Mouse (Mus musculus): ENCODE results near the gene Trim23. TPM values are rescaled to one million over a fixed set of nuclear protein-coding genes. Genes with fewer than 3 reads are reported as not detected.
"Not testable (repeated sequence)": the region's sequence is repeated elsewhere in the genome, so short reads cannot be mapped to it uniquely, and the experiment has no call there.

The Trim23 gene
- total RNA-seq (2022), result 10 to 100 TPM; 20.9 to 23.7 (median 22.7) TPM

DNA sequence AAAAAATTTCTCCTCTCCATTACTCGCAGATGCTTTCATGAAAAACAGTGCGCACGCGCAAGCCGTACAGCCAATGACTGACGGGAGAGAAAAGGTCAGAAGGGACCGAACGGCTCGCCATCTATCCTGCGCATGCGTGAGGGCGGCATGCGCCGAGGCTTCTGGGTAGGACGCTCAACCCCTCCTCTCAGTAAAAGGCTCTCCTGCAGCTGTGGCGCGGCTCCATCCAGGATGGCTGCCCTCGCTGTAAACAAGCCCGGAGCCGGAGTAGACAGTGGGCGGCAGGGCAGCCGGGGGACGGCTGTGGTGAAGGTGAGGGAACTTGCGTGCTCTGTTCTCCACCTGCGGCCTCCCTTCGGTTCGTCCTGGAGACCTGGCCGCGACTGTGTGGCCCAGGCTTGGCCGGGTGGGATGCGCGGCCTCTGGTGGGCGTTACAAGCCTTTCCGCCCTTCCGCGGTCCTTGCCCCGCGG lies at the start of gene Trim23:
Gene Trim23, plus strand, starts transcription at position 148 of the 472 bp plus-strand sequence.
- peak; percentile 97 for DNase-seq (ENCODE audit: low spot score)

DNA sequence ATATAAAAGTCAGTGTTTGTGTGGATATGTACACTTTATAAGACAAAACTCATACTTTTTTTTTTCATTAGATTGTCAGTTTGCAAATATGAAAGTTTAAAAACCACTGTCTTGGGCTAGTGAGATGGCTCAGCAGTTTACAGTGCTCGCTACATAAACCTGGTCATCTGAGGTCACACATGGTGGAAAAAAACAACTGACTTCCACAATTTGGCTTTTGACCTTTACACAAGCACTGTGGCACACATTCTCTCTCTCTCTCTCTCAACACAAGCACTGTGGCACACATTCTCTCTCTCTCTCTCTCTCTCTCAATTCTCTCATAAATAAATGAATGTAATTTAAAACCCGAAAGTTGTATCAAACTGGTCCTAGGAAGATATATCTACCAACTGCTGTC lies 46.0 kb upstream of the Trim23 start:
- no peak for DNase-seq (ENCODE audit: low spot score)

DNA sequence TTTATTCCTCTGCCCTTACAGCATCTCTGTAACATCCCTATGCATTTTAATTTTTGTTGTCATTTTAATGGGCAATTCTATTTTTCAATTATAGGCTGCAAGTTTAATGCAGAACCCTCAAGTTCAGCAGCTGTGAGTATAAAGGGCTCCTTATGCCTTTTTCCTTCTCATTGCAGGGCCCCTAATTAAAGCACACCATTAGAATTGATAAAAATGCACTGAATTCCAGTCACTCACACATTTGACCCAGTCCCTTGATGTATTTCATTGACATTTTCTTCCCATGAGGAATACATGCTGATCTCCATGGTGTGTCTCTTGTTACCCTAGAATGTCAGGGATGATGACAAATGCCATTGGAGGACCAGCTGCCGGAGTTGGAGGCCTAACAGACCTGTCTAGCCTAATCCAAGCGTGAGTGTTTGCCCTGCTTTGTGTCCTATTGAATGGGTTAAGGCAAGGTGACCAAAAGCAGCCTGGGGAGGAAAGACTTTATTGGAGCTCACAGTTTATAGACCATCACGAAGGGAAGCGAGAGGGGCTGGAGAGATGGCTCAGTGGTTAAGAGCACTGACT lies 44.0 kb upstream of the Trim23 start:
- DNase-seq (ENCODE audit: low spot score), result no peak

DNA sequence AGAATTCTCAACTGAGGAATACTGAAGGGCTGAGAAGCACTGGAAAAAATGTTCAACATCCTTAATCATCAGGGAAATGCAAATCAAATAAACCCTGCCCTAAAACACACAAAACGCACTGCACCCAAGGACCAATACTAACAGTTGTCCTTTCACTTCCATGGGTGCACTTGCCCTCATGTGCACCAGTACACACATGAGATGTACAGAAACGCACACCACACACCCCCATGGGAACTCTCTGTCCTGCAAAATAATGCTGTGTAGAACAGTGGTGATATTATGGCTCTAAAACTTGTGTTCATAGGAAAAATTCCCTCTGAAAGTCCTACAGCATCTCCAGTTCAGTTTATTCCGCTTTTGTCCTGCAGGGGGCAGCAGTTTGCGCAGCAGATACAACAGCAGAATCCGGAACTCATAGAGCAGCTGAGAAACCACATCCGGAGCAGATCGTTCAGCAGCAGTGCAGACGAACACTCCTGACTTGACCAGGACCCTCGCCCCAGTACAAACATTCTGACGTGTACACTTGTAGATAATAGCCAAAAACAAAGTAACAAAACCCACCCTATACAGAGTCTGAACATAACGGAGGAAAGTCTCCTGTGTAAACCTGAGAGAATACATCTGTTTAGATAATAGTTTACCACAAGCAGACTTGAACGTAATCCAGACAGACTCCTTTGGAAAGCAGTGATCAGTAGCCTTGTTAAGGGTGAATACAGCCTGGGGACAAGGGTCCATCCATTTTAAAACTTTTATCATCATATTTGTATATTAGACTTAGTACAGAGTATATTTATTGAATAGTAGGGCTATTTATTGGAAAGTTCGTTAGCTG lies 39.0 kb upstream of the Trim23 start:
- DNase-seq (ENCODE audit: low spot score), result peak; percentile 77

DNA sequence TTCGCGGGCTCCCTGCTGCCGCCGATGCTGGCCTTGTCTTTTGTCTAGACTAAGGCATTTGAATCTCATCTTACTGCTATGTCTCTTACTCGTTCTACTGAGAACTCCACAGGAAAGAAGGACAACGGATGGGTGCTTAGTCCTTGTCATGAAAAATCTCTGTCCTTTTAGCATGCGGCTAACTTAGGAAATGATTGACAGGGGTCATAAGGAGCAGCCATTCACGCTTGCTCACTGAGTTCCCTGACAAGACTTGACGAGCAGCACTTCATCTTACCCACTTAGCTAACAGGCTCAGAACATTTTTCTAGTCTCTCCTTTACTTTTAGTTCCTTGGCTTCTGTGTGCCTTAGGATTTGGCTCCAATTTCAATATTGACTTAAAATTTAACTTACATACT lies 33.7 kb upstream of the Trim23 start:
- DNase-seq (ENCODE audit: low spot score), result no peak

DNA sequence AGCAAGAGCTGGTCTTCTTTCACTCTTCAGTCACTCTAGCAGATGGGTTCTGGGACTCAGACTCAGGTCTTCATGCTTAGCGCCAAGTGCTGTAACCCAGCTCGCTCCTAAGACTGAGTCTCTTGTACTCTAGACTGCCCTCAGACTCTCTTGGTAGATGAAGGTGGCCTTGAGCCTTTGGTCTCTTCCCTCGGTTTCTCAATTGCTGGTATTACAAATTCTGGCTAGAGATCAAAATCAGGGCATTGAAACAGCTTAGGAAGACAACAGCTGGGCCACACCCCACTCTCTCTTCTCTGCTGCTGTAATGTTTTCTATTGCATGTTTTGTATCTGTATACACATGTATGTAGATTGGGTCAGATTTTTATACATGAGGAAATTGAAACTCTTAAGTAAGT lies 33.0 kb upstream of the Trim23 start:
- no peak for DNase-seq (ENCODE audit: low spot score)

DNA sequence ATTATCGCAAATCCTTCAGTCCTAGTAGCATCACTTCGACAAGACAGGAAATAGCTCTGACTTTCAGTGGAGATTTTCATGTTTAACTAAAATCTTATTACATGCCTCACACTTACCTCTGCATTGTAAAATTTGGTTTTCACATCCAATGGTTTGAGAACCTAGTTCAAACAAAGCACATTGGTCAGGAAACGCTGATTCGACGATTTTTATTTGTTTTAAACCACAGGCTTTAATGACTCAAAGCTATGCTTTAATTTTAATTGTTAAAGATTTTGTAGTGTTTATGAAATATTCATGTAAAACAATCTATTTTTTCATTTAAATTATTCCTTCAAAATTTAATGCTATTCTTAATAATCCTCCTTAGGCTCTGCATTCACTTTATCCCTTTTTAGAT lies 24.4 kb upstream of the Trim23 start:
- DNase-seq (ENCODE audit: low spot score), result no peak

DNA sequence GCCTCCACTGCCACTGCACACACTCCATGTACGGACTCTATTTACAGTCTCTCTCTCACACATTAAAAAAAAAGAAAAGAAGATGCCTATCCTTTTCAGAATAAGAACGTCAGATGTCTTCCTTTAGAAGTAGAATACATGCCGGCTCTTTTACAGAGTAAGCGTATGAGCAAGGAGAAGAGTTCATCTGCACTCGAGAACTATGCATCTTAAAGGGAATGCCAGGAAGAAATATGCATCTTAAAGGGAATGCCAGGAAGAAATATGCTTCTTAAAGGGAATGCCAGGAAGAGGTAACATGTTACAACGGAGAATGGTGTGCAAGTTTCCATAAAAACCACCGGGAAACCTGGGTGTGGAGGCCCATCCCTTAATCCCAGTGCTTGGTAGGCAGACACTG lies 23.5 kb upstream of the Trim23 start:
- no peak for DNase-seq (ENCODE audit: low spot score)

DNA sequence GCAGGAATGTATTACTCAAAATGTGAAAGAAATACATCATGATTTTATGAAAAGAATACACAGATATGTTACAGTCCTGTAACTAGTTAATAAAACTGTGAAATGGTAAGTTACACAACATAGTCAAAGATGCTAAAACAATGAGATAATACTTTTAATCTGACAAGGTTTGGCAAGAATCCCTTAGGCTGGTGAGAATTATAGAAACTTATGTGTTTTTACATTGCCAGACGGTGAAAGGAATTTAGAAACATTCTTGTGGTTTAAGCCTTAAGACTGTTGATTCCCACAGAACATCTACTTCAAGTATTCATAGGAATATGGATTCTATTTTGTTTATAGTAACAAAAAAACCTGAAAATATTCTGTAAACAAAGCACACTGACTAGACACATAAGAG lies 22.9 kb upstream of the Trim23 start:
- DNase-seq (ENCODE audit: low spot score), result no peak

DNA sequence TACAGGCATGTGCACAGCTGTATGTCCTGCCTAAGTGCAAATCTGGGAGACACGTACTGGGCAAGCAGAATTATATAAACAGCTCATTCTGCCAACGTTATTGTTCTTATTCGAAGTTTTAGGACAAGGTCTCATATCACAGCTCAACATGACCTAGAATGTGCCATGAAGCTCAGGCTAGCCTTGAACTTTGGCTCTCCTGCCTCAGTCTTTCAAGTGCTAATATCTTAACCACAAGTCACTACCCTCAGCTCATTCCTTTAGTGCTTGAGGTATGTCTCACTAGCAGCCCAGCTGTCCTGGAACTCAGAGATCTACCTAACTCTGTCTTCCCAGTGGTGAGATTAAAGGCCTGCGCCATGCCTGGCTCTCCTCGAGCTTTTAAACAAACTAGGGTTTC lies 6.9 kb upstream of the Trim23 start:
- no peak for DNase-seq (ENCODE audit: low spot score)

DNA sequence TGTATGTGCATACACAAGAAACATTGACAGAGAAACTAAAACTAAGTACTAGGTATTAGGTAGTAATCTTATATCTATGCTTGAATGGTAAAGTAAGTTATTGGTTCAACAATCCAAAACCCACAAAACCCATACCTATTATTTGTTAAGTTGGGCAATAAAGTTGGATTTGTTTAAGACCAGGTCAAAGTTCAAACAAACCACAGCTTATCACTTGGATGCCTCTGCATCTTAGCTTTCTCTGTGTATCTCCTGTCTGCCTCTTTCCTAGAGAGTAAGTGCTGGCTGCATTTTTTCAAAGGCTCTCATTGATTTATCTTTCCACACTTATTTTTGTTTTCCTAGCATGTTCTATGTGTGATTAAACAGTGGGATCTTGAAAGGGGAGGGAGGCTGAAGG lies 6.1 kb upstream of the Trim23 start:
- DNase-seq (ENCODE audit: low spot score), result no peak

DNA sequence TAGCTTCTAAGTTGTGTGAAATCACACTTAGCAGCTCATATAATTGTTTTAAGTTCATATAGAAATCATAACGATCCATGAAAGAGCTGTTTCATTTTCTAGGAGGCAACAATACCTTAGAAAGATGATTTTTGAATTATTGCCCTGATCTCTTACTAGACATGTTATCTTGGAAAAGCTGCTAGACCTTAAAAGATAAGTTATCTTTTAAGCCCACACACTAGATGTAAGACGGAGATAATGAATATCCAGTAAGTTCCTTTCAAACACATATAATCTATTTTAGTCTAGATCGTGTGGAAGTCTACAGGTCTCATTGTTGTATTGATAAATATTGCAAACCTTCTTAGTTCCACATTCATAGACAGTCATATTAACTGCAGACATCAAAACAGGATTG lies 1.7 kb upstream of the Trim23 start:
- no peak for DNase-seq (ENCODE audit: low spot score)

DNA sequence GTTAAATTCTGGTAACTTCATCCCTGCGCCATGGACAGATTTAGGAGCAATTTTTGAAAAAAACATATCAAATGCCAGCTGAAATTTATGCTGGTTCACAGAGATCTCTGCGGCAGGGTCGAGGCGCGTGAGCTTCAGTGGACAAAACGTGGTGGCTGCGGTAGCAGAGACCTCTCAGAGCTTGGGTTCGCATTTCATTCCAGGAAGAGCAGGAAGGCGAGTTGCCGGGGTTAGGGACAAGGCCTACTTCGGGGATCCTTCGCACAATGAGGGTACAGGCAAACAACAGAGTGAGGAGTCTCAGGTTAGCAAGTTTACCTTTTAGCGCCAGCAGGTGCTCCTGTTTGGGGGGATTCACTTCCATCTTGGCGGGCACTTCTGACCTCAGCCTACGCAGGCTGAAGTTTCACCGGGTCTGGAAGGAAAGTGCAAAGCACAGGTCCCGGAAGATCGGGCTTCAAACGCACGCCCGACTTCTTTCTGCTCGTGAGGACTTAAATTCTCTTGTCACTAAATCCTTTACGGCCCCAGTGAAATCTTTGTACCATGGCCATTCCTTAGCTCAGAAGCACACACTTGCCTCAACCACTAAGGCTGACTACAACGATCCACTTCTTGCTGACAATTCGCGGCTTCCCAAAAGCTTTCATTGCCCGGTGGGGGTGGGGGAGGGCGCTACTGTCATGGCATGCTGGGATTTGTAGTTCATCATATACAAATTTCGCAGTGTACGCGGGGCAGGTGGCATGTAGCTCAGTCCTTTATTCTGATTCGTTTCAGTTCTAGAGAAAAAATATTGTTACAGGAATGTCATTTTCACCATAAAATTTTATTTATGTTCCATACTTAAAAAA lies 574 bp upstream of the Trim23 start, which contains the start of gene Trappc13:
Gene Trappc13, minus strand, starts transcription at position 674 of the 854 bp plus-strand sequence.
- no peak for DNase-seq (ENCODE audit: low spot score)

DNA sequence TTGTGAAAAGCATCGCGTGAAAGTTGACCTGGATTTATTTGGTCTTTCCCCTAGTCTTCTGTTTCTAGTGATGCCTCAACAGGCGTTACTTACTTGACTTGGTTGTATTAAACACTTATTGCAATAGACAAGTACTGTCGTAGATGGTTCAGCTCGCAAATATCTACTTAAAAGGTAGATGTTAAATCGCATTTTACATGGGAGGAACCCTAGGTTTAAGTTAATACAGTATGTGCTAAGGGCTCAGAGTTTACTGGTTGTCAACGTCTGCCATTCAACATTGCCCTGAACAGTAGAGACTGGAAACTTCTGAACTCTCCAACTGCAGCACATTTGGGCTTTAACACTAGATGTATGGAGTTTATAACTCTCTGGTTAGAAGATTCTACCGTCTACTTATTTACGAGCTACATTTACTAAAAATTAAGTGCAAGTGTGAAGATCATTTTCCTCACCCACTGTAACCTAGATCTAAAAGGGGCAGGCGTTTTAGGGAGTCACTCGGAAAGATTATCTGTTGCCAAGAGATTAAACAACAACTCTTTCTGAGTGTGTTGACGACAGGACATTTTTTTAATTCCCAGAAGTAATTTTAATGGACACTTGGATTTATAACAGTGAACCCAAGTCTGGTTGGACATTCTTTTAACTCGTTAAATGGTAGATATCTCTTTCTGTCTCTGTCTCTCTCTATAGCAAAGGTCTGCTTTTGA lies 735 bp downstream of the Trim23 start:
- no peak for DNase-seq (ENCODE audit: low spot score)

DNA sequence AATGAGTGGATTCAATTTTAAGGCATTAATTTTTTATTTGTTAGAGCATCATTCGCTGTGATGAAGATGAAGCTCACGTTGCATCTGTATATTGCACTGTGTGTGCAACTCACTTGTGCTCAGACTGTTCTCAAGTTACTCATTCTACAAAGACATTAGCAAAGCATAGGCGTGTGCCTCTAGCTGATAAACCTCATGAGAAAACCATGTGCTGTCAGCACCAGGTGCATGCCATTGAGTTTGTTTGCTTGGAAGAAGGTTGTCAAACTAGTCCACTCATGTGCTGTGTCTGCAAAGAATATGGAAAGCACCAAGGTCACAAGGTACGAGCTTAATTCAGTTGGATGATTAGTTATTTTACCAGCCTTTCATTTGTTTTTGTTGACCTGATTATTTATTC lies 8.8 kb downstream of the Trim23 start:
- no peak for DNase-seq (ENCODE audit: low spot score)

DNA sequence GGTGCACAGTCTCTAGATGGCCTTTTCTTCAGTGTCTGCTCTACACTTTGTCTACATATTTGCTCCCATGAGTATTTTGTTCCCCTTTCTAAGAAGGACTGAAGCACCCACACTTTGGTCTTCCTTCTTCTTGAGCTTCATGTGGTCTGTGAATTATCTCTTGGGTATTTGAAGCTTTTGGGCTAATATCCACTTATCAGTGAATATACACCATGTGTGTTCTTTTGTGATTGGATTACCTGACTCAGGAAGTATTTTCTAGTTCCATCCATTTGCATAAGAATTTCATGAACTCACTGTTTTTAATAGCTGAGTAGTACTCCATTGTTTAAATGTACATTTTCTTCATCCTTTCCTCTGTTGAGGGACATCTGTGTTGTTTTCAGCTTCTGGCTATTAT lies 17.3 kb downstream of the Trim23 start:
- DNase-seq (ENCODE audit: low spot score), result not testable (repeated sequence)

DNA sequence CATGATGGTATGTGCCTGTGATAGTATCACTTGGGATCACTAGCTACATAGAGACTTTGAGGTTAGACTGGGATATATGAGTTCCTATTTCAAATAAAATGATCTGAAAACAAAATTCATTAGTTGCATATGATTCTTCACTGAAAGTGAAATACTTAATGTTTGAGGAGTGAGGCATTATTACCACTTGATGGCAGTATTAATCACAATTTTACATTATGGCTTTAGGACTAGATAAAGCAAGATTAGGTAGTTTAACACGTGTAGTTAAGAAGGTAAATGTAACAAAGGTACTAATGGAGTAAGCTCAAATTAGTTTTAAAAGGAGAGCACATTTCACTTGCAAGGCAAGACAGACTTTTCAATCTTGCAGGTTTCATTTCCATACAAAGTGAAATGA lies 25.7 kb downstream of the Trim23 start:
- no peak for DNase-seq (ENCODE audit: low spot score)

DNA sequence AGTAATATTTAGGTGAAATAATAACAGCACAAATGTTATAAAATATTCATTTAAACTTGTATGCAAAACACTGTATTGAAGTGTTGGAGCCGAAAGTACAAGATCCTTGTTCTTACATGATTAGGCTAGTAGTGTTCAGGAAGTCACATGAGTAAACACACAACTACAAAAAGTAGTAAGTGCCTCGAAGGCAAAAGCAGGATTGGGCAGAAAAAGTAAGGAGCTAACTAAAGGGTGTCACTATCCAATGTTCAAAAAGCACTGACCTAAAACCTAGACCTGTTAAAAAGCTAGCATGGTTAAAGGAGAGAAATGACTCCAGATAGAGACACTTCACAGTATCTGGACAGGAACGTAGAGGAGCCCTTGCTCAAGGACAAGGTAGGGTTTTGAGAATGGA lies 48.9 kb downstream of the Trim23 start:
- no peak for DNase-seq (ENCODE audit: low spot score)

DNA sequence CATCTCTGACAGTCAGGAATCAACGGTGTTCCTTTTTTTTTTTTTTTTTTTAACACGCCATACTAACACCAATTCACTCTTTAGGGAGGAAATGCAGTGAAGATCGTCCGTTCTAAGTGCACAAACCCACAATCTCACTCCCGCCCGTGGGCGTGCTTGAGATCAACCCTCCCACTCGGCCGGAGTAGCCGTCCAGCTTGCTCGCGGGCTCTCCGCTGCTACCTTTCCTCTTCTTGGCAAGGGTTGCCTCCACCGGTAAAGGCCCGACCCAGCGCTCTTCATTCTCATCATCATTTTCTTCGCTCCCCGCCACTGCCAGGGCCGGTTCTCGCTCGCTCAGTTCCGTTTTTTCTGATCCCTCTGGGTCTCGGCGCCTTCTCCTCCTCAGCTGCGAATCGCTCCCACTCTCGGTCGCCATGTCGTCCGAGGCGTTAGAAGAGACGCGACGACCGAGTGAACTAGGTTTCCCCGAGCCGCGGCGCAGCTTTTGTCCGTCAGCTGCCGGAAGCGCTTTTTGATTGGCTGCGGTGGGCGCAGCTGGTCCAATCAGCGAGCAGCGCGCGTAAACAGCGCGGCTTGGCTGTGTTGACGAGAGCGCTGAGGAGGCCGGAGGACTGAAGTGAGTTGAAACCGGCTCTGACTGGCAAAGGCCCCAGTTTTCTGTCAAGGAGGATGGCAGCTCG lies 49.9 kb downstream of the Trim23 start, which contains the start of the genes Cenpk and Ppwd1:
Gene Cenpk, plus strand, starts transcription at position 228 of the 683 bp plus-strand sequence.
Gene Ppwd1, minus strand, starts transcription at position 460 of the 683 bp plus-strand sequence.
- DNase-seq (ENCODE audit: low spot score), result peak; percentile 96

DNA sequence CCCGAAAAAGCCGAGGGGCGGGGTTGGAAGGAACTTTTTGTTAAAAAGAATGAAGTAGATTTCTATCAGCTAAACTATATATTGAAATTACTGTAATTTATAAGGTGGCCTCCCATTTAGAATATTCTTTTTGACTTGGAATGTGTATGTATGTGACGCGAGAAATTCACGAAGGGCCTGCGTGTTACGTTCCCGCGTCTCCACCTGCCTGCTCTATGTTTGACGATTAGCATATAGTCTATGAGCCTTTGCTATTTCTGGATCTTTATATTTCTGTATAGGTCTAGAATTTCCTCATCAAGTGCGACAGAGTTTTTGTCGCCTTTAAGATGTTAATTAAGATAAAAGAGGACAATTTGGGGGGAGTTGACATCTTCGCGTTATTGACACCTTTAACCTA lies 50.6 kb downstream of the Trim23 start:
- no peak for DNase-seq (ENCODE audit: low spot score)

Measured in heart, adult 8-10 months (tissue).